Mouse (Mus musculus): ENCODE data around the gene Znfx1. TPM values are rescaled to one million over a fixed set of nuclear protein-coding genes. Genes with fewer than 3 reads are reported as not detected.

The Znfx1 gene
- polyA plus RNA-seq, 1 experiment: 15.8 TPM

GRCm38 (mm10) chr2:167059536-167059935, 3.3 kb downstream of the Znfx1 start:
- no peak overlapping the region for H3K4me3 ChIP-seq (ENCODE audit: insufficient read depth, poor library complexity, severe bottlenecking)
- no peaks in the 10 kb centered on the region for H3K27me3 ChIP-seq (ENCODE audit: control insufficient read depth, insufficient read depth, insufficient read length)
- TF ChIP-seq MAX (IDR thresholded peaks at IDR 0.05) (no peak), MYOG (IDR thresholded peaks at IDR 0.05; ENCODE audit: control insufficient read depth, extremely low read depth, insufficient read length) (no peak), CEBPB (IDR thresholded peaks at IDR 0.05; ENCODE audit: low read depth) (no peak), USF1 (IDR thresholded peaks at IDR 0.05; ENCODE audit: low read depth) (no peak), MYOD1 (IDR thresholded peaks at IDR 0.05; ENCODE audit: control insufficient read depth, insufficient read length, low read depth) (no peak), FOSL1 (IDR thresholded peaks at IDR 0.05; ENCODE audit: insufficient read depth, low read length, poor library complexity, severe bottlenecking) (no peak), CTCF (IDR thresholded peaks at IDR 0.05; ENCODE audit: control insufficient read depth, insufficient read depth, insufficient read length) (no peak)
- peaks cover 87% of the 10 kb centered on the region for H3K79me2 ChIP-seq (ENCODE audit: control insufficient read depth, insufficient read depth)
- H3K36me3 ChIP-seq (ENCODE audit: control insufficient read depth, insufficient read depth): peaks cover 56% of the 10 kb centered on the region
- peaks cover 50% of the 10 kb centered on the region for H3K79me3 ChIP-seq (ENCODE audit: low read depth)
- H3ac ChIP-seq (ENCODE audit: control insufficient read depth, insufficient read length, low read depth): peak overlapping the region; percentile 0

DNA sequence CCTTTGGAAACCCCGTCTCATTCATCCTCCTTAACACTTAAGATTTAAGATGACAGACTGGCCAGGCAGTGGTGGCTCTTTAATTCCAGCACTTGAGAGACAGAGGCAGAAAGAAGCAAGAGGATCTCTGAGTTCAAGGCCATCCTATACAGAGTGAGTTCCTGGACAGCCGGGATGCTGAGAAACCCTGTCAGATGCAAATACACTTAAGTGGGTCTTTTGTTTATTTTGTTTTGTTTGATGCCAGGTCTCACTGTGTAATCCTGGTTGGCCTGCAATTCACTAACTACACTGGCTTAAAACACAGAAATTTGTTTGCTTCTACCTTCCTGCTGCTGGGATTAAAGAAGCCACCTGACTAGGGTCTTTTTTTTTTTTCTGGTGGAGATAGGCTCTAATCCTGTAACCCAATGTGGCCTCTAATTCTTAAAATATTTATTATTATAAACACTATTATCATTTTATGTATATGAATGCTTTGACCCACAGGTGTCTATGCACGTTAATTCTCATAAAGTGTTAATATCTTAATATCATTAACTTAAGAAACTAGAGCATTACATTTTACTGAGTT, 3.9 kb downstream of the Znfx1 start:
- H3K27me3 ChIP-seq (ENCODE audit: control insufficient read depth, insufficient read depth, insufficient read length): no peaks in the 10 kb centered on the region
- H3ac ChIP-seq (ENCODE audit: control insufficient read depth, insufficient read length, low read depth): no peak overlapping the region
- H3K4me3 ChIP-seq (ENCODE audit: insufficient read depth, poor library complexity, severe bottlenecking): no peak overlapping the region
- H3K79me3 ChIP-seq (ENCODE audit: low read depth): peaks cover 50% of the 10 kb centered on the region
- TF ChIP-seq MYOD1 (IDR thresholded peaks at IDR 0.05; ENCODE audit: control insufficient read depth, insufficient read length, low read depth) (no peak), CTCF (IDR thresholded peaks at IDR 0.05; ENCODE audit: control insufficient read depth, insufficient read depth, insufficient read length) (no peak), CEBPB (IDR thresholded peaks at IDR 0.05; ENCODE audit: low read depth) (no peak), MYOG (IDR thresholded peaks at IDR 0.05; ENCODE audit: control insufficient read depth, extremely low read depth, insufficient read length) (no peak), MAX (IDR thresholded peaks at IDR 0.05) (no peak), USF1 (IDR thresholded peaks at IDR 0.05; ENCODE audit: low read depth) (no peak), FOSL1 (IDR thresholded peaks at IDR 0.05; ENCODE audit: insufficient read depth, low read length, poor library complexity, severe bottlenecking) (no peak)
- peaks cover 56% of the 10 kb centered on the region for H3K36me3 ChIP-seq (ENCODE audit: control insufficient read depth, insufficient read depth)
- H3K79me2 ChIP-seq (ENCODE audit: control insufficient read depth, insufficient read depth): peaks cover 87% of the 10 kb centered on the region

- H3K79me3 ChIP-seq (ENCODE audit: low read depth): peaks cover 45% of the 10 kb centered on the region
- TF ChIP-seq MYOD1 (IDR thresholded peaks at IDR 0.05; ENCODE audit: control insufficient read depth, insufficient read length, low read depth) (no peak), MYOG (IDR thresholded peaks at IDR 0.05; ENCODE audit: control insufficient read depth, extremely low read depth, insufficient read length) (no peak)
Observed at GRCm38 (mm10) chr2:167058201-167058600, 4.6 kb downstream of the Znfx1 start.

GRCm38 (mm10) chr2:167056942-167057323, 5.9 kb downstream of the Znfx1 start:
- TF ChIP-seq MYOD1 (IDR thresholded peaks at IDR 0.05; ENCODE audit: control insufficient read depth, insufficient read length, low read depth): no peak
- Histone ChIP-seq H3ac (ENCODE audit: control insufficient read depth, insufficient read length, low read depth) (no peak overlapping the region), H3K36me3 (ENCODE audit: control insufficient read depth, insufficient read depth) (peaks cover 60% of the 10 kb centered on the region), H3K4me3 (ENCODE audit: insufficient read depth, poor library complexity, severe bottlenecking) (no peak overlapping the region), H3K79me2 (ENCODE audit: control insufficient read depth, insufficient read depth) (peaks cover 92% of the 10 kb centered on the region), H3K27me3 (ENCODE audit: control insufficient read depth, insufficient read depth, insufficient read length) (no peaks in the 10 kb centered on the region), H3K79me3 (ENCODE audit: low read depth) (peaks cover 48% of the 10 kb centered on the region)

More at GRCm38 (mm10) chr2:167058201-167058600, 4.6 kb downstream of the Znfx1 start:
- peaks cover 52% of the 10 kb centered on the region for H3K36me3 ChIP-seq (ENCODE audit: control insufficient read depth, insufficient read depth)
- no peaks in the 10 kb centered on the region for H3K27me3 ChIP-seq (ENCODE audit: control insufficient read depth, insufficient read depth, insufficient read length)
- no peak overlapping the region for H3K4me3 ChIP-seq (ENCODE audit: insufficient read depth, poor library complexity, severe bottlenecking)
- peaks cover 87% of the 10 kb centered on the region for H3K79me2 ChIP-seq (ENCODE audit: control insufficient read depth, insufficient read depth)
- H3ac ChIP-seq (ENCODE audit: control insufficient read depth, insufficient read length, low read depth): no peak overlapping the region

DNA sequence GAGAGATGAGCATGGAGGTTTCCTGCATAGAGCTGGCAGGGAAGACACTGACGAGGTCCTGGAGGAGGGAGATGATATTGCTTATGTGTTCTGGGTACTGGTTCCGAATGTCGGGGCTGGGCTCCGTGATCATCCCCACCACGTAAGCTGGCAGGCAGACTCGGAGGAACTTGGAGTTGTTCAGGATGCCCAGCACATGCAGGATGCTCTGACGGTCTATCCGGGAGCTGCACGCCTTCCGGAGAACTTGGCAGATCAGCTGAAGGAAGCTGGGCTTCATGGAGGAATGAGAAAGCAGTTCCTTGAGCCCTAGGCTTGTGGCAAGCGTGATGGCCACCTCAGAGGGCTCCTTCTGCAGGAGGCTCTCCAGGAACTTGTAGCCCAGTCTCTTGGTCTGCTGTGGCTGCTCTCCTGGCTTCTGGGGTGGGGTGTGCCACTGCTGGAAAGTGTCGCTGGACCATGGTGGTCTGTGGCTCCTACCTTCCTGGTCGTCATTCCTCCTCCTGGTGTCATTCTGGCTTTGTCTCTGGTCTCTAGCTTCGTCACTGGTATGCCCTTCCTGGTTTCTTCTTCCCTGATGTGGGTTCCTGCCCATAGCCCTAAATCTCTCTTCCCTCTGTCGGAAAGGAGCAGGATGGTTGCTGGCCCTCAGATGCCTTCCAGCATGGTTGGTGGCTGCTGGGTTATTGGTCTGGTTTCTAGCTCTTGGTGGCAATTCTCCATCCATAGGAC, 6.4 kb downstream of the Znfx1 start:
- Histone ChIP-seq H3K36me3 (ENCODE audit: control insufficient read depth, insufficient read depth) (peaks cover 65% of the 10 kb centered on the region), H3K27me3 (ENCODE audit: control insufficient read depth, insufficient read depth, insufficient read length) (no peaks in the 10 kb centered on the region), H3ac (ENCODE audit: control insufficient read depth, insufficient read length, low read depth) (no peak overlapping the region), H3K79me3 (ENCODE audit: low read depth) (peaks cover 48% of the 10 kb centered on the region), H3K79me2 (ENCODE audit: control insufficient read depth, insufficient read depth) (peaks cover 92% of the 10 kb centered on the region), H3K4me3 (ENCODE audit: insufficient read depth, poor library complexity, severe bottlenecking) (no peak overlapping the region)
- TF ChIP-seq MYOG (IDR thresholded peaks at IDR 0.05; ENCODE audit: control insufficient read depth, extremely low read depth, insufficient read length) (no peak), USF1 (IDR thresholded peaks at IDR 0.05; ENCODE audit: low read depth) (no peak), CTCF (IDR thresholded peaks at IDR 0.05; ENCODE audit: control insufficient read depth, insufficient read depth, insufficient read length) (no peak), MYOD1 (IDR thresholded peaks at IDR 0.05; ENCODE audit: control insufficient read depth, insufficient read length, low read depth) (no peak), MAX (IDR thresholded peaks at IDR 0.05) (no peak)

- no peak for TF ChIP-seq USF1 (IDR thresholded peaks at IDR 0.05; ENCODE audit: low read depth)
- no peak for TF ChIP-seq CEBPB (IDR thresholded peaks at IDR 0.05; ENCODE audit: low read depth)
- no peak for TF ChIP-seq FOSL1 (IDR thresholded peaks at IDR 0.05; ENCODE audit: insufficient read depth, low read length, poor library complexity, severe bottlenecking)
- TF ChIP-seq CTCF (IDR thresholded peaks at IDR 0.05; ENCODE audit: control insufficient read depth, insufficient read depth, insufficient read length): no peak
- no peak for TF ChIP-seq MYOD1 (IDR thresholded peaks at IDR 0.05; ENCODE audit: control insufficient read depth, insufficient read length, low read depth)
- TF ChIP-seq MAX (IDR thresholded peaks at IDR 0.05): no peak
- no peak for TF ChIP-seq MYOG (IDR thresholded peaks at IDR 0.05; ENCODE audit: control insufficient read depth, extremely low read depth, insufficient read length)
- Histone ChIP-seq H3K79me3 (ENCODE audit: low read depth) (peaks cover 43% of the 10 kb centered on the region), H3K79me2 (ENCODE audit: control insufficient read depth, insufficient read depth) (peaks cover 92% of the 10 kb centered on the region), H3ac (ENCODE audit: control insufficient read depth, insufficient read length, low read depth) (no peak overlapping the region), H3K36me3 (ENCODE audit: control insufficient read depth, insufficient read depth) (peaks cover 68% of the 10 kb centered on the region), H3K4me3 (ENCODE audit: insufficient read depth, poor library complexity, severe bottlenecking) (no peak overlapping the region), H3K27me3 (ENCODE audit: control insufficient read depth, insufficient read depth, insufficient read length) (no peaks in the 10 kb centered on the region)
Observed at GRCm38 (mm10) chr2:167055386-167055785, 7.4 kb downstream of the Znfx1 start.

Data from C2C12 (cell line).